Mouse (Mus musculus) forebrain, embryonic 11.5 days (tissue): ENCODE results near the gene Taf1c. TPM values are rescaled to one million over a fixed set of nuclear protein-coding genes. Genes with fewer than 3 reads are reported as not detected.

Experiments used
- ATAC-seq: fragments of 200-750 bp; cut with Nextera tagmentation; replicated peaks from 2 replicates; pipeline ENCODE4 v1.8.0; 2017; ENCODE audit warnings: moderate TSS enrichment; ENCODE audit not compliant: low FRiP score
- DNase-seq: peaks from one replicate; pipeline ENCODE4 v3.0.0-alpha.2; 2017; ENCODE audit warnings: low spot score
- H3K27ac ChIP-seq: fragments of 300-500 bp; sonication (generic); 2 replicates; pipeline ENCODE4 v1.5.1; 2014; ENCODE audit warnings: low read depth, low read length
- H3K27me3 ChIP-seq: fragments of 300-500 bp; sonication (generic); 2 replicates; pipeline ENCODE4 v1.6.1; 2014; ENCODE audit warnings: mild to moderate bottlenecking, low read length, mixed read lengths; ENCODE audit not compliant: control insufficient read depth, insufficient read depth
- H3K36me3 ChIP-seq: fragments of 300-500 bp; sonication (generic); 2 replicates; pipeline ENCODE4 v1.6.1; 2014; ENCODE audit warnings: mild to moderate bottlenecking, low read length, moderate library complexity, mixed read lengths; ENCODE audit not compliant: control insufficient read depth, insufficient read depth
- H3K4me1 ChIP-seq: fragments of 300-500 bp; sonication (generic); replicated peaks from 2 replicates; pipeline ENCODE4 v1.6.1; 2014; ENCODE audit warnings: low read length, mixed read lengths; ENCODE audit not compliant: control insufficient read depth, insufficient read depth
- H3K4me2 ChIP-seq: fragments of 300-500 bp; sonication (generic); 2 replicates; pipeline ENCODE4 v1.6.1; 2014; ENCODE audit warnings: low read depth, mild to moderate bottlenecking, low read length, moderate library complexity, mixed read lengths; ENCODE audit not compliant: severe bottlenecking
- H3K4me3 ChIP-seq: fragments of 300-500 bp; sonication (generic); 2 replicates; pipeline ENCODE4 v1.5.1; 2014; ENCODE audit warnings: low read depth, low read length
- H3K9ac ChIP-seq: fragments of 300-500 bp; sonication (generic); 2 replicates; pipeline ENCODE4 v1.6.1; 2014; ENCODE audit warnings: low read length
- H3K9me3 ChIP-seq: fragments of 300-500 bp; sonication (generic); 2 replicates; pipeline ENCODE4 v1.6.1; 2016; ENCODE audit warnings: low read length, mixed read lengths; ENCODE audit not compliant: control insufficient read depth
- WGBS: fragments of 180-500 bp; shearing (Covaris S2); extraction: QIAGEN DNeasy Blood & Tissue Kit; methylation state at CpG from one replicate; pipeline ENCODE4 v1.1.7; 2014; 5-methylcytosine and 5-hydroxymethylcytosine counted together
- polyA plus RNA-seq: library from polyadenylated mRNA; unstranded; fragments of >200 nt; fragmentation: Nextera tagmentation; extraction: Ambion mirVana; gene quantifications from 2 replicates; pipeline ENCODE4 v1.2.1, GENCODE M21; 2014

Taf1c gene
- polyA plus RNA-seq, 1 experiment from 2014 or later: 15.2 TPM

DNA sequence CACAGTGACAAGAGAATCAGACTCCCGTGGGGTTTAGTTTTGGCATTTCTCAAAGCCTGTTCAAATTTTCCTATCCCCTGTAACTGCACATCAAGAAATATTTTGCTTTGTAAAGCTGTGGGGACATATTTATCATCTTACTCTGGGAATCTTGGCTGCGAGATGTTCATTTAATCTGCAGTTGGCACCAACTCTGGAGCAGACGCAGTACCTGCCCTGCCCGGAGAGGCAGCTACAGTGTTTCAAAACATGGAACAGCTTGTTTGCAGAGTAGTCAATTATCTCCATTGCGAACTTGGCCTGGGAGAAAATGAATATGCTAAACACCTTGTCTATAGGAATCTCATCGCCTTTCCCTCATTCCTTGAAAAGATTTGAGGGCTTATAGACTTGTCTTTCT lies 33.2 kb upstream of the Taf1c start:
- H3K9ac ChIP-seq: no peak overlapping the region
- H3K27me3 ChIP-seq: peaks cover 9% of the 10 kb centered on the region; the same call in 1 of the 2 replicates
- DNase-seq (no peak), ATAC-seq (no peak)
- no peak overlapping the region for H3K4me2 ChIP-seq
- H3K27ac ChIP-seq: no peak overlapping the region
- no peak overlapping the region for H3K4me3 ChIP-seq
- no peaks in the 10 kb centered on the region for H3K9me3 ChIP-seq
- WGBS: 84% methylated on average over 6 of the region's 6 CpGs
- H3K36me3 ChIP-seq: no peaks in the 10 kb centered on the region
- H3K4me1 ChIP-seq: peaks cover 7% of the 10 kb centered on the region; the same call in 1 of the 2 replicates

GRCm38 (mm10) chr8:119637381-119637780 lies 32.4 kb upstream of the Taf1c start:
- Histone ChIP-seq H3K27ac (no peak overlapping the region), H3K4me1 (peaks cover 7% of the 10 kb centered on the region; the same call in 1 of the 2 replicates), H3K9me3 (no peaks in the 10 kb centered on the region), H3K27me3 (peaks cover 13% of the 10 kb centered on the region; the same call in 1 of the 2 replicates), H3K9ac (no peak overlapping the region), H3K4me2 (no peak overlapping the region), H3K36me3 (no peaks in the 10 kb centered on the region), H3K4me3 (no peak overlapping the region)
- 87% methylated on average over 4 of the region's 4 CpGs for WGBS
- DNase-seq: no peak
- ATAC-seq: no peak

- WGBS: 61% methylated on average over 7 of the region's 7 CpGs
- Histone ChIP-seq H3K9me3 (no peaks in the 10 kb centered on the region), H3K27ac (no peak overlapping the region), H3K27me3 (peaks cover 15% of the 10 kb centered on the region; the same call in 1 of the 2 replicates), H3K36me3 (no peaks in the 10 kb centered on the region), H3K4me3 (no peak overlapping the region), H3K4me2 (no peak overlapping the region), H3K9ac (no peak overlapping the region; the same call in 1 of the 2 replicates), H3K4me1 (peaks cover 7% of the 10 kb centered on the region; the same call in 1 of the 2 replicates)
- ATAC-seq: no peak
- no peak for DNase-seq
These were observed 31.7 kb upstream of the Taf1c start for GRCm38 (mm10) chr8:119636766-119637165.

- WGBS: 65% methylated on average over 2 of the region's 2 CpGs
- Histone ChIP-seq H3K36me3 (no peaks in the 10 kb centered on the region), H3K27me3 (peaks cover 15% of the 10 kb centered on the region; the same call in 1 of the 2 replicates), H3K4me2 (no peak overlapping the region), H3K4me1 (peaks cover 7% of the 10 kb centered on the region; the same call in 1 of the 2 replicates), H3K9ac (no peak overlapping the region), H3K9me3 (no peaks in the 10 kb centered on the region), H3K4me3 (no peak overlapping the region), H3K27ac (no peak overlapping the region)
- no peak for ATAC-seq
- DNase-seq: no peak
These were observed 30.9 kb upstream of the Taf1c start for GRCm38 (mm10) chr8:119635958-119636357.

DNA sequence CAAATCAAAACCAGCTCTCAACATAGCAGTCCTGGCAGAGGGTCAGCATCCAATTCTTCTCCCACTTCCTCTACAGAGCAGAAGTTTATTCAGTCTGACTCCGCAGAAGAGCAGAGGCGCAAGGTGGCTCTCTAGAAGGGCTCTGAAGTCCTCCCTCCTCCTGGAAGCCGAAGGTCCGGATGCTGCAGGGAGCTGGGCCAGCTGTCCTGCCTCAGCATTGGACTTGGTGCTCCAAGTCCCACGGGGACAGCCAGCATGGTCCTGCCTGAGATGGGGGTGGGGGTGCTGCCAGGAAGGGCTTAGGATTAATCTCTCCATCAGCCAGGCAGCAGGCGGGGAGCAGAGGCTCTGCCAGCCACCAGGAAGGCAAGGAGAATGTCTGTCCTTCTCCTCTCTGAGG lies 30.4 kb upstream of the Taf1c start, which contains the start of gene Kcng4:
Gene Kcng4, minus strand, starts transcription at position 303 of the 400 bp plus-strand sequence.
- Histone ChIP-seq H3K9me3 (no peaks in the 10 kb centered on the region), H3K4me3 (no peak within 1 kb of the TSS), H3K4me2 (no peak within 1 kb of the TSS), H3K4me1 (peaks cover 7% of the 10 kb centered on the region; the same call in 1 of the 2 replicates), H3K27me3 (peaks cover 15% of the 10 kb centered on the region; the same call in 1 of the 2 replicates), H3K9ac (no peak within 1 kb of the TSS; the same call in 1 of the 2 replicates), H3K36me3 (no peaks in the 10 kb centered on the region), H3K27ac (no peak within 1 kb of the TSS)
- WGBS: 35% methylated on average over 6 of the region's 6 CpGs
- DNase-seq (no peak), ATAC-seq (no peak)

- WGBS: 17% methylated on average over 14 of the region's 14 CpGs
- DNase-seq (peak; percentile 65), ATAC-seq (no peak)
- no peak overlapping the region; the same call in 1 of the 2 replicates for H3K9ac ChIP-seq
- H3K27me3 ChIP-seq: peaks cover 15% of the 10 kb centered on the region; the same call in 1 of the 2 replicates
- H3K4me2 ChIP-seq: no peak overlapping the region
- H3K4me1 ChIP-seq: peaks cover 7% of the 10 kb centered on the region; the same call in 1 of the 2 replicates
- no peak overlapping the region for H3K4me3 ChIP-seq
- no peak overlapping the region for H3K27ac ChIP-seq
- H3K9me3 ChIP-seq: no peaks in the 10 kb centered on the region
- H3K36me3 ChIP-seq: no peaks in the 10 kb centered on the region
These were observed 29.8 kb upstream of the Taf1c start for GRCm38 (mm10) chr8:119634616-119635336.

DNA sequence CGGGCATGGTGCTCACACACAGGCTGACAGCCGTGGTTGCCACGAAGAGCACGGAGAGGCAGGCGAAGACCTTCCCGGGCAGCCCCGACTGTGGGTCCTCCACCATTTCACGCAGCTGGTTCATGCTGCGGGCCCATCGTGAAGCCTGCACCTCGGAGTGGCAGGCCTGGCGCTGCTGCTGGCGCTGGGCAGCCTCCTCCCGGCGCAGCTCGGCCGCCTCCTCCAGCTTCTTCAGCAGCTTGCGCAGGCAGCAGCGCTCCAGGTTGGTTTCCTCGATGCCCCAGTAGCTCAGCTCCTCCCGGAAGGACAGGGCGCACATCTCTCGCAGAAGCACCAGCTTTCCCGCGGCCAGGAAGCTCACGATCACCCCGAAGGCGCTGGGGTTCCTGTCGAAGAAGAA lies 27.9 kb upstream of the Taf1c start:
- H3K4me3 ChIP-seq: no peak overlapping the region
- H3K27ac ChIP-seq: no peak overlapping the region
- H3K4me2 ChIP-seq: no peak overlapping the region
- ATAC-seq: no peak
- no peaks in the 10 kb centered on the region for H3K9me3 ChIP-seq
- no peaks in the 10 kb centered on the region for H3K36me3 ChIP-seq
- DNase-seq: no peak
- peaks cover 15% of the 10 kb centered on the region; the same call in 1 of the 2 replicates for H3K27me3 ChIP-seq
- 51% methylated on average over 29 of the region's 29 CpGs for WGBS
- H3K9ac ChIP-seq: no peak overlapping the region
- peaks cover 7% of the 10 kb centered on the region; the same call in 1 of the 2 replicates for H3K4me1 ChIP-seq

DNA sequence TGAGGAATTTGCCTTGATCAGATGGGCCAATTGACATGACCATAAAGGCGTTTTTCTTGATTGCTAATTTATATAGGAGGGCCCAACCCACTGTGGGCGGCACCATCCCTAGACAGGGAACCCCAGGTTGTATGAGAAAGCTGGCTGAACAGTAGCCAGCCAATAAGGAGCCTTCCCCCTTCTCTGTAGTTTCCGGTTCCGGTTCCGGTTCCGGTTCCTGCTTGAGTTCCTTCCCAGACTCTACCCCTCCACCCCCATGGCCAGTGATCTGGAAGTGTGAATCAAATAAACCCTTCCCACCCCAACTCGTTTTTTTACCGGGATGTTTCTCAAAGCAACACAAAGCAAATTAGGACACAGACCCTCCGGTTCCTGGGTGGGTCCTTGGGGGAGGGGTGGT lies 27.2 kb upstream of the Taf1c start:
- H3K27ac ChIP-seq: no peak overlapping the region
- H3K9me3 ChIP-seq: no peaks in the 10 kb centered on the region
- H3K9ac ChIP-seq: no peak overlapping the region
- H3K27me3 ChIP-seq: peaks cover 15% of the 10 kb centered on the region; the same call in 1 of the 2 replicates
- no peak overlapping the region for H3K4me2 ChIP-seq
- 86% methylated on average over 9 of the region's 9 CpGs for WGBS
- ATAC-seq (no peak), DNase-seq (no peak)
- peaks cover 7% of the 10 kb centered on the region; the same call in 1 of the 2 replicates for H3K4me1 ChIP-seq
- no peaks in the 10 kb centered on the region for H3K36me3 ChIP-seq
- no peak overlapping the region for H3K4me3 ChIP-seq
